Mouse (Mus musculus): Measurements from ENCODE around the gene Mybpc2. TPM values are rescaled to one million over a fixed set of nuclear protein-coding genes. Genes with fewer than 3 reads are reported as not detected.

The Mybpc2 gene
- polyA plus RNA-seq, 1 experiment = not detected

GRCm38 (mm10) chr7:44453256-44453655, 71.2 kb downstream of the Mybpc2 start:
- no peak overlapping the region for H3ac ChIP-seq (ENCODE audit: control insufficient read depth, insufficient read length, low read depth)
- no peaks in the 10 kb centered on the region for H3K79me2 ChIP-seq (ENCODE audit: control insufficient read depth, insufficient read depth)
- no peak for TF ChIP-seq CTCF (IDR thresholded peaks at IDR 0.05; ENCODE audit: control insufficient read depth, insufficient read depth, insufficient read length)
- TF ChIP-seq MYOG (IDR thresholded peaks at IDR 0.05; ENCODE audit: control insufficient read depth, extremely low read depth, insufficient read length) = no peak
- no peak for TF ChIP-seq USF1 (IDR thresholded peaks at IDR 0.05; ENCODE audit: low read depth)
- TF ChIP-seq MYOD1 (IDR thresholded peaks at IDR 0.05; ENCODE audit: control insufficient read depth, insufficient read length, low read depth) = no peak
- TF ChIP-seq MAX (IDR thresholded peaks at IDR 0.05) = no peak
- no peak for TF ChIP-seq FOSL1 (IDR thresholded peaks at IDR 0.05; ENCODE audit: insufficient read depth, low read length, poor library complexity, severe bottlenecking)
- TF ChIP-seq CEBPB (IDR thresholded peaks at IDR 0.05; ENCODE audit: low read depth) = no peak
- no peak overlapping the region for H3K4me3 ChIP-seq (ENCODE audit: insufficient read depth, poor library complexity, severe bottlenecking)
- H3K27me3 ChIP-seq (ENCODE audit: control insufficient read depth, insufficient read depth, insufficient read length) = peaks cover 33% of the 10 kb centered on the region
- H3K79me3 ChIP-seq (ENCODE audit: low read depth) = no peaks in the 10 kb centered on the region
- H3K36me3 ChIP-seq (ENCODE audit: control insufficient read depth, insufficient read depth) = no peaks in the 10 kb centered on the region

Small RNA genes within 50 kb of the gene (microRNA-seq; reads per million reads assigned to microRNA genes)
- gene Mir7052 (ENCODE audit: borderline microRNAs expressed) (0.24 reads per million), gene Mir7053 (ENCODE audit: borderline microRNAs expressed) (not detected)

Other genes with a start within 250 kb of the Mybpc2 start
- gene Clec11a, start 217.8 kb downstream of the Mybpc2 start, polyA plus RNA-seq (2012; fragmentation: generic; extraction: Trizol) = 0.30 TPM
- gene Shank1, start 214.4 kb downstream of the Mybpc2 start, polyA plus RNA-seq (2012; fragmentation: generic; extraction: Trizol) = under 0.01 TPM
- gene Syt3, start 140.6 kb downstream of the Mybpc2 start, polyA plus RNA-seq (2012; fragmentation: generic; extraction: Trizol) = not detected
- 0.11 TPM for gene 1700008O03Rik, start 138.8 kb downstream of the Mybpc2 start, polyA plus RNA-seq (2012; fragmentation: generic; extraction: Trizol)
- gene Lrrc4b, start 95.6 kb downstream of the Mybpc2 start, polyA plus RNA-seq (2012; fragmentation: generic; extraction: Trizol) = not detected
- not detected for gene Aspdh, start 59.3 kb downstream of the Mybpc2 start, polyA plus RNA-seq (2012; fragmentation: generic; extraction: Trizol)
- gene Josd2, start 56.7 kb downstream of the Mybpc2 start, polyA plus RNA-seq (2012; fragmentation: generic; extraction: Trizol) = 77.5 TPM
- 93.5 TPM for gene Emc10, start 28.1 kb downstream of the Mybpc2 start, polyA plus RNA-seq (2012; fragmentation: generic; extraction: Trizol)
- 0.95 TPM for gene Fam71e1, start 28.1 kb downstream of the Mybpc2 start, polyA plus RNA-seq (2012; fragmentation: generic; extraction: Trizol)
- 0.01 TPM for gene Spib, start 7.4 kb upstream of the Mybpc2 start, polyA plus RNA-seq (2012; fragmentation: generic; extraction: Trizol)
- 66.1 TPM for gene Pold1, start 24.2 kb upstream of the Mybpc2 start, polyA plus RNA-seq (2012; fragmentation: generic; extraction: Trizol)
- gene Nr1h2, start 29.3 kb upstream of the Mybpc2 start, polyA plus RNA-seq (2012; fragmentation: generic; extraction: Trizol) = 61.0 TPM
- gene Napsa, start 47.7 kb upstream of the Mybpc2 start, polyA plus RNA-seq (2012; fragmentation: generic; extraction: Trizol) = not detected
- gene Kcnc3, start 66.0 kb upstream of the Mybpc2 start, polyA plus RNA-seq (2012; fragmentation: generic; extraction: Trizol) = 0.26 TPM
- gene Myh14, start 146.2 kb upstream of the Mybpc2 start, polyA plus RNA-seq (2012; fragmentation: generic; extraction: Trizol) = 0.01 TPM
- not detected for gene Izumo2, start 184.1 kb upstream of the Mybpc2 start, polyA plus RNA-seq (2012; fragmentation: generic; extraction: Trizol)
- 20.0 TPM for gene Vrk3, start 223.8 kb upstream of the Mybpc2 start, polyA plus RNA-seq (2012; fragmentation: generic; extraction: Trizol)
- gene Zfp473, start 226.4 kb upstream of the Mybpc2 start, polyA plus RNA-seq (2012; fragmentation: generic; extraction: Trizol) = 0.29 TPM